Mouse (Mus musculus) lung, embryonic 14.5 days (tissue): ENCODE measurements at regions not wholly inside any gene's neighbourhood (a gene's known extent, or its start where the extent isn't known, plus 50 kb on each side); places are given as distances from the start of the nearest gene placed in this dataset.
A peak's percentile ranks its signal among the peaks of the same experiment; 100 is the strongest.

Experiments used
- ATAC-seq: fragments of 200-750 bp; cut with Nextera tagmentation; 2 replicates; pipeline ENCODE4 v1.8.0; 2017; ENCODE audit warnings: mild to moderate bottlenecking, moderate TSS enrichment, moderate library complexity; ENCODE audit not compliant: insufficient read depth
- DNase-seq: peaks from one replicate; pipeline ENCODE4 v3.0.0-alpha.2; 2015
- H3K27ac ChIP-seq: fragments of 300-500 bp; sonication (generic); 2 replicates; pipeline ENCODE4 v1.5.1; 2014; ENCODE audit warnings: low read depth, mild to moderate bottlenecking, moderate library complexity
- H3K27me3 ChIP-seq: fragments of 300-500 bp; sonication (generic); 2 replicates; pipeline ENCODE4 v1.6.1; 2014; ENCODE audit warnings: low read length, control low read depth; ENCODE audit not compliant: insufficient read depth
- H3K36me3 ChIP-seq: fragments of 300-500 bp; sonication (generic); 2 replicates; pipeline ENCODE4 v1.6.1; 2014; ENCODE audit warnings: control low read depth; ENCODE audit not compliant: insufficient read depth
- H3K4me1 ChIP-seq: fragments of 300-500 bp; sonication (generic); 2 replicates; pipeline ENCODE4 v1.6.1; 2014; ENCODE audit warnings: antibody characterized with exemption, control low read depth; ENCODE audit not compliant: insufficient read depth
- H3K4me2 ChIP-seq: fragments of 300-500 bp; sonication (generic); 2 replicates; pipeline ENCODE4 v1.6.1; 2014; ENCODE audit warnings: mild to moderate bottlenecking
- H3K4me3 ChIP-seq: fragments of 300-500 bp; sonication (generic); 2 replicates; pipeline ENCODE4 v1.5.1; 2014; ENCODE audit warnings: low read depth, low read length
- H3K9ac ChIP-seq: fragments of 300-500 bp; sonication (generic); 2 replicates; pipeline ENCODE4 v1.6.1; 2014
- H3K9me3 ChIP-seq: fragments of 300-500 bp; sonication (generic); 2 replicates; pipeline ENCODE4 v1.6.1; 2016; ENCODE audit warnings: low read depth, low read length, control low read depth
- CTCF ChIP-seq: IDR thresholded peaks from 2 replicates; pipeline ENCODE4 v1.5.1; 2016; ENCODE audit warnings: antibody characterized with exemption, low read depth
- WGBS: fragments of 180-500 bp; shearing (Covaris S2); extraction: QIAGEN DNeasy Blood & Tissue Kit; methylation state at CpG from one replicate; pipeline ENCODE4 v1.1.7; 2014; 5-methylcytosine and 5-hydroxymethylcytosine counted together

DNA sequence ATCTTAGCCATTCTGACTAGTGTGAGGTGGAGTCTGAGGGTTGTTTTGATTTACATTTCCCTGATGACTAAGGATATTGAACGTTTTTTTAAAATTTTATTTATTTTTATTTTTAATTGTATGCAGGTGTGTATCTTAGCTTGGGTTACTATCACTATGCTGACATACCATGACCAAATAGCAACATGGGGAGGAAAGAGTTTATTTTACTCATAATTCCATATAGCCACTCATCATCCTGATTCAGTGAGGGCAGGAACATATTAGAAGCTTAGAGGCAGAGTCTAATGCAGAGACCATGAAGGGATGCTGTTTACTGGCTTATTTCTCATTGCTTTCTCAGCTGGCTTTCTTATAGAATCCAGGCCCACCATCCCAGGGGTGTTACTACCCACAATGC is 186.7 kb downstream of the 1700064H15Rik start:
- H3K4me1 ChIP-seq = no peaks in the 10 kb centered on the region
- ATAC-seq (no peak), DNase-seq (no peak)
- H3K9me3 ChIP-seq = no peaks in the 10 kb centered on the region
- no peak overlapping the region for H3K27ac ChIP-seq
- H3K4me2 ChIP-seq = no peak overlapping the region
- 33% methylated on average over 1 of the region's 1 CpGs for WGBS
- no peak overlapping the region for H3K4me3 ChIP-seq
- no peak overlapping the region for H3K9ac ChIP-seq
- H3K36me3 ChIP-seq = no peaks in the 10 kb centered on the region
- TF ChIP-seq CTCF = no peak
- H3K27me3 ChIP-seq = no peaks in the 10 kb centered on the region

DNA sequence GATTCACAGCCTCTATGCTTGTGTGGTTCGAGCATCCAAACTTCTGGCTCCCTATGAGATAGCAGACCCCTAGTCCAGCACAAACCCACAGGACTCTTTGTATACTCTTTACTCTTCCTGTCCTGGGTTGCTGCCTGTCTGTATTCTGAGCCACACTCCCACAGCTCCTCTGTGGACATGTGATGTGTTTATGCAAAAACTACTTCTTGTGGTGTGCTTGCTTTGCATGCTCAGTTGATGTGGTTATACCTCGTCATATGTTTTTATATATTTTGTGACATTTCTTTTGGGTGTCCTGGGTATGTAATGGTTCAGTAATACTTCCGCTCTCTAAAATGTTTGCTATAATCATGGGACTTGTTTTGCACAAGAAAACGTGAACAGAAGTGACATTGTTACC is 198.3 kb downstream of the 1700064H15Rik start:
- H3K4me1 ChIP-seq = 0 out of 2 replicates have a peak, but pooled peaks cover 4% of the 10 kb centered on the region
- no peaks in the 10 kb centered on the region for H3K27me3 ChIP-seq
- H3K4me2 ChIP-seq = no peak overlapping the region
- H3K36me3 ChIP-seq = no peaks in the 10 kb centered on the region
- H3K4me3 ChIP-seq = no peak overlapping the region
- no peak overlapping the region for H3K27ac ChIP-seq
- no peak overlapping the region for H3K9ac ChIP-seq
- 62% methylated on average over 4 of the region's 4 CpGs for WGBS
- no peaks in the 10 kb centered on the region for H3K9me3 ChIP-seq
- DNase-seq (no peak), ATAC-seq (no peak)
- no peak for TF ChIP-seq CTCF

DNA sequence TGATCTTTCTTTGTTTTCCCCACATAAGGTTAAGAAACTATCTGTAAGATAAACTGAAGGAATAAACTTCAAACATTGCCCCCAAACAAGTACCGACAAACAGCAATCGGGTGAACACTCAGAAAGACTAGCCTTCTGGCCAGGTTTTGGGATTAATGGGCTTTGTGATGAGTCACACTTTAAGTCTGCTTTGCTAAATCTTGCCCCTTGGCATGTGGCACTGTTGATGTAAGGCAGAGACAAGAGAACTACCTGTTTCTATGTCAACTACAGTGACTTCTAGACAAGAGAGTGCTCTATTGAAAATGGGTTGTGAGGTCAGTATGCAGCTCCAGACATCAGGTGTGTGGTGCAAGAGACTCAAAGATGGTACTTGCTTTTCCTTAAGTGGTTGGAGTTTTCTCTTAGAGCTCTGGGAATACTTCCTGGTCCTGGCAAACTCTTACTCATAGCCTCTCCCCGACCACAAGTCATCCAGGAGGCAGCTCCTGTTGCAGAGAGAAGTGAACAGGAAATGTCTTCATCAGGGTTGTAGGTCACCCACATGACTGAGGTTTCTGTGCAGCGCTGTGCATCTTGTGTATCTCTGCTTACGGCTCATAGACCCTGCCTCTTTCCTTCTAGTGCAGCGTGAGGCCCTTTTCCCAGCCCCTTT is 198.9 kb downstream of the 1700064H15Rik start:
- Histone ChIP-seq H3K4me2 (no peak overlapping the region), H3K4me1 (0 out of 2 replicates have a peak, but pooled peaks cover 4% of the 10 kb centered on the region), H3K36me3 (no peaks in the 10 kb centered on the region), H3K27me3 (no peaks in the 10 kb centered on the region), H3K27ac (no peak overlapping the region), H3K9ac (no peak overlapping the region), H3K4me3 (no peak overlapping the region), H3K9me3 (no peaks in the 10 kb centered on the region)
- ATAC-seq (no peak), DNase-seq (no peak)
- no peak for TF ChIP-seq CTCF
- 61% methylated on average over 6 of the region's 6 CpGs for WGBS

DNA sequence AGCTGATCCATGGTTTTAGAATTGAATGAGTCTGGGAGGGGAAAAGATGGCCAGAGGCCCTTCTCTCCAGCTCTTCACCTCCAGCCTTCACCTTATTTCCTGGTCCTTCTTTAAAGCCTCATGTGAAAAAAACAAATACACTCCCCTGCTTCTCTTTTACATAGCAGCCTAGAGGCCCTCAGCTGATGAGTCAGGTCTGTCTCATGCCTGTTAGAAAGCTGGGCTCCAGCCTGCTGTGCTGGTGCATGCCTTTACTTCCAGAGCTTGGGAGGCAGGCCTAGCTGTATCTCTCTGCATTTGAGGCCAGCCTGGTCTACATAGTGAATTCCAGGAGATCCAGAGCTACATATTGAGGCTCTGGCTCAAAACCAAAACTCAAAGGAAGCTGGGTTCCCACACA is 199.5 kb downstream of the 1700064H15Rik start:
- no peak for TF ChIP-seq CTCF

DNA sequence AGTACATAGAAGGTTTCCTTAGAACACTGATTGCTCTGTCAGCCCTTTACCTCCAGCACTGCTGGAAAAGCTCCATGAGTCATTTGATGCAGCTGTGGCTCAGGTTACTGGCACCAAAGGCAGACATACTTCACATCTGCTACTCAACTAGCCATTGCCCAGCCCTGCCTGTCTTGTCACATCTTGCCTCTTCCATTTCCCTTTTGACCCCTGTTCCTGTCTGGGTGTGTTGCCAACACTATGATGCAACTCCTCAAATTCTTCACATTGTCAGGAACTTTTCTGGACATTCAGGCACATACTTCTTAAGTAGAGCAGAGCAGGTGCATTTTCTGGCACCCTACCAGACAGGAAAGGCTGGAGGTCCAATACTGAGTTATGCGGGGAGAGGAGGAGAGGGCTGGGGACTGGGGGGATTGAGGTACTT is 202.3 kb downstream of the 1700064H15Rik start:
- H3K4me1 ChIP-seq = 0 out of 2 replicates have a peak, but pooled peaks cover 4% of the 10 kb centered on the region
- H3K9ac ChIP-seq = no peak overlapping the region
- no peak overlapping the region for H3K4me3 ChIP-seq
- no peaks in the 10 kb centered on the region for H3K27me3 ChIP-seq
- H3K9me3 ChIP-seq = no peaks in the 10 kb centered on the region
- no peak for TF ChIP-seq CTCF
- no peaks in the 10 kb centered on the region for H3K36me3 ChIP-seq
- peak overlapping the region; percentile 54; the same call in 1 of the 2 replicates for H3K27ac ChIP-seq
- ATAC-seq (peak; percentile 76; the same call in 1 of the 2 replicates), DNase-seq (peak; percentile 75)
- H3K4me2 ChIP-seq = no peak overlapping the region
- 33% methylated on average over 1 of the region's 1 CpGs for WGBS

More for the DNA sequence above, 199.5 kb downstream of the 1700064H15Rik start:
- ATAC-seq (no peak), DNase-seq (no peak)
- no peak overlapping the region for H3K4me2 ChIP-seq
- no peak overlapping the region for H3K27ac ChIP-seq
- no peaks in the 10 kb centered on the region for H3K36me3 ChIP-seq
- no peak overlapping the region for H3K4me3 ChIP-seq
- 0 out of 2 replicates have a peak, but pooled peaks cover 4% of the 10 kb centered on the region for H3K4me1 ChIP-seq
- H3K27me3 ChIP-seq = no peaks in the 10 kb centered on the region
- no peaks in the 10 kb centered on the region for H3K9me3 ChIP-seq
- H3K9ac ChIP-seq = no peak overlapping the region

DNA sequence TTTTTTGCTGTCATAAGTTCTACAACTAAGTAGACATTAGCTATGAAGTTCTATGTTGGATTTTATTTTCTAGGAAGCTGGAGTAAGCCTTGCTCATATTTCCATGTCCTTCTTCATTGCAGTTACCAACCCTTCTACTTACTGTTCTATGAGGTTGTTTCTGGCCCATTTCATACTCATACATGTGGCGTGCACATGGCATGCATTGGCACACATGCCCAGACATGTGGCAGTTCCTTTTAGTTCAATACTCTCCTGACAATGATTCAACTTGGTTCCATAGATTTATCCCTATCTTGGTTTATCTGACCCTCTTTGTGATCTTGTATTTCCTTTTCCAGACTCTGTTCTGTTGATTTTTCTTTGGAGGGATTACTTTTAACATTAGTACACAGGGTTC is 203.2 kb downstream of the 1700064H15Rik start:
- Histone ChIP-seq H3K4me2 (no peak overlapping the region), H3K27me3 (no peaks in the 10 kb centered on the region), H3K9me3 (no peaks in the 10 kb centered on the region), H3K4me1 (0 out of 2 replicates have a peak, but pooled peaks cover 4% of the 10 kb centered on the region), H3K27ac (peak overlapping the region; percentile 54; the same call in 1 of the 2 replicates), H3K36me3 (no peaks in the 10 kb centered on the region), H3K9ac (no peak overlapping the region), H3K4me3 (no peak overlapping the region)
- DNase-seq (no peak), ATAC-seq (no peak)
- no peak for TF ChIP-seq CTCF
- 87% methylated on average over 1 of the region's 1 CpGs for WGBS

DNA sequence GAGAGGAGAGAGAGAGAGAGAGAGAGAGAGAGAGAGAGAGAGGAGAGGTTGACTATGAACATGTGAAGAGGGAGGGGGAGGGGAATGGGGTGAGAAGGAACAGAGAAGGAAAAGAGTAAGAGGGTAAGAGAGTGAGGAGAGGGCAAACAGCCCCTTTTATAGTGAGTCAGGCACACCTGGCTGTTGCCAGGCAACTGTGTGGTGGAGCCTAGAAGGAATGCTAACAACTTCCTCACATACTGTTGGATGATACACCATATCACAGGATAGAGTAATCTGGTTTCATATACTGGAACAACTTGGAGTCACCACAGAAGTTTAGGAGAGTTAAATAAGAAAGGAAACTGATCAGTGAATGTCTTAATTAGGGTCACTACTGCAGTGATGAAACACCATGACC is 204.1 kb downstream of the 1700064H15Rik start:
- no peak overlapping the region for H3K4me2 ChIP-seq
- H3K9ac ChIP-seq = no peak overlapping the region
- TF ChIP-seq CTCF = no peak
- DNase-seq (no peak), ATAC-seq (peak; percentile 57; the same call in 1 of the 2 replicates)
- H3K4me3 ChIP-seq = no peak overlapping the region
- H3K36me3 ChIP-seq = no peaks in the 10 kb centered on the region
- H3K4me1 ChIP-seq = 0 out of 2 replicates have a peak, but pooled peaks cover 4% of the 10 kb centered on the region
- no peaks in the 10 kb centered on the region for H3K9me3 ChIP-seq
- H3K27ac ChIP-seq = no peak overlapping the region
- H3K27me3 ChIP-seq = no peaks in the 10 kb centered on the region
